Mouse (Mus musculus) midbrain, embryonic 13.5 days (tissue): ENCODE measurements around the gene Rab8a. TPM values are rescaled to one million over a fixed set of nuclear protein-coding genes. Genes with fewer than 3 reads are reported as not detected.

Experiments
- ATAC-seq: fragments of 200-750 bp; cut with Nextera tagmentation; 2 replicates; pipeline ENCODE4 v1.8.0; 2017; ENCODE audit warnings: mild to moderate bottlenecking, moderate TSS enrichment, moderate library complexity
- H3K27ac ChIP-seq: fragments of 300-500 bp; sonication (generic); 2 replicates; pipeline ENCODE4 v1.5.1; 2015; ENCODE audit warnings: inconsistent platforms, mild to moderate bottlenecking, moderate library complexity
- H3K27me3 ChIP-seq: fragments of 300-500 bp; sonication (generic); 2 replicates; pipeline ENCODE4 v1.6.1; 2015; ENCODE audit warnings: mild to moderate bottlenecking, inconsistent platforms
- H3K36me3 ChIP-seq: fragments of 300-500 bp; sonication (generic); 2 replicates; pipeline ENCODE4 v1.6.1; 2015; ENCODE audit warnings: mild to moderate bottlenecking, inconsistent platforms
- H3K4me1 ChIP-seq: fragments of 300-500 bp; sonication (generic); replicated peaks from 2 replicates; pipeline ENCODE4 v1.6.1; 2015; ENCODE audit warnings: inconsistent platforms
- H3K4me2 ChIP-seq: fragments of 300-500 bp; sonication (generic); replicated peaks from 2 replicates; pipeline ENCODE4 v1.6.1; 2015; ENCODE audit warnings: moderate library complexity, mild to moderate bottlenecking, inconsistent platforms
- H3K4me3 ChIP-seq: fragments of 300-500 bp; sonication (generic); replicated peaks from 2 replicates; pipeline ENCODE4 v1.5.1; 2015; ENCODE audit warnings: mild to moderate bottlenecking, inconsistent platforms
- H3K9ac ChIP-seq: fragments of 300-500 bp; sonication (generic); replicated peaks from 2 replicates; pipeline ENCODE4 v1.6.1; 2015; ENCODE audit warnings: mild to moderate bottlenecking, inconsistent platforms
- H3K9me3 ChIP-seq: fragments of 300-500 bp; sonication (generic); 2 replicates; pipeline ENCODE4 v1.6.1; 2016; ENCODE audit warnings: mild to moderate bottlenecking, inconsistent platforms
- WGBS: fragments of 180-500 bp; shearing (Covaris S2); methylation state at CpG from one replicate; pipeline ENCODE4 v1.1.7; 2015; 5-methylcytosine and 5-hydroxymethylcytosine counted together
- polyA plus RNA-seq: library from polyadenylated mRNA; unstranded; fragments of >200 nt; fragmentation: Nextera tagmentation; extraction: Ambion mirVana; gene quantifications from 2 replicates; pipeline ENCODE4 v1.2.1, GENCODE M21; 2015

Rab8a gene
- polyA plus RNA-seq, 1 experiment from 2014 or later, result 107 TPM

- 74% methylated on average over 12 of the region's 12 CpGs for WGBS
- H3K9ac ChIP-seq, result no peak within 1 kb of the TSS
- no peaks in the 10 kb centered on the region for H3K27me3 ChIP-seq
- H3K27ac ChIP-seq, result no peak within 1 kb of the TSS
- H3K4me1 ChIP-seq, result no peaks in the 10 kb centered on the region
- no peak for ATAC-seq
- no peak within 1 kb of the TSS for H3K4me3 ChIP-seq
- H3K36me3 ChIP-seq, result no peaks in the 10 kb centered on the region
- no peak within 1 kb of the TSS for H3K4me2 ChIP-seq
- H3K9me3 ChIP-seq, result no peaks in the 10 kb centered on the region
Measured at GRCm38 (mm10) chr8:72189417-72190214, 28.6 kb downstream of the Rab8a start, which contains the start of gene Hsh2d. Gene Hsh2d, plus strand, starts transcription at chr8:72189638.

- no peaks in the 10 kb centered on the region for H3K27me3 ChIP-seq
- no peaks in the 10 kb centered on the region for H3K4me1 ChIP-seq
- H3K36me3 ChIP-seq, result no peaks in the 10 kb centered on the region
- H3K4me3 ChIP-seq, result no peak overlapping the region
- no peak for ATAC-seq
- no peaks in the 10 kb centered on the region for H3K9me3 ChIP-seq
- WGBS, result 91% methylated on average over 2 of the region's 2 CpGs
- no peak overlapping the region for H3K27ac ChIP-seq
- no peak overlapping the region for H3K4me2 ChIP-seq
- no peak overlapping the region for H3K9ac ChIP-seq
Measured at GRCm38 (mm10) chr8:72190215-72190539, 29.2 kb downstream of the Rab8a start.

GRCm38 (mm10) chr8:72192065-72192464 lies 31.1 kb downstream of the Rab8a start:
- H3K9me3 ChIP-seq, result no peaks in the 10 kb centered on the region
- H3K4me3 ChIP-seq, result no peak overlapping the region
- no peak overlapping the region for H3K27ac ChIP-seq
- H3K9ac ChIP-seq, result no peak overlapping the region
- H3K4me2 ChIP-seq, result no peak overlapping the region
- no peak for ATAC-seq
- no peaks in the 10 kb centered on the region for H3K4me1 ChIP-seq
- no peaks in the 10 kb centered on the region for H3K27me3 ChIP-seq
- no peaks in the 10 kb centered on the region for H3K36me3 ChIP-seq

- no peaks in the 10 kb centered on the region for H3K27me3 ChIP-seq
- WGBS, result 59% methylated on average over 8 of the region's 8 CpGs
Measured at GRCm38 (mm10) chr8:72197997-72198396, 37.0 kb downstream of the Rab8a start.

GRCm38 (mm10) chr8:72208582-72208981 lies 47.6 kb downstream of the Rab8a start:
- no peak overlapping the region for H3K9ac ChIP-seq
- H3K4me3 ChIP-seq, result no peak overlapping the region
- ATAC-seq, result no peak
- WGBS, result 77% methylated on average over 1 of the region's 1 CpGs
- H3K9me3 ChIP-seq, result peaks cover 13% of the 10 kb centered on the region
- no peaks in the 10 kb centered on the region for H3K4me1 ChIP-seq
- no peak overlapping the region for H3K27ac ChIP-seq
- H3K36me3 ChIP-seq, result no peaks in the 10 kb centered on the region
- no peaks in the 10 kb centered on the region; the same call in 1 of the 2 replicates for H3K27me3 ChIP-seq
- no peak overlapping the region for H3K4me2 ChIP-seq

More at GRCm38 (mm10) chr8:72197997-72198396, 37.0 kb downstream of the Rab8a start:
- Histone ChIP-seq H3K4me1 (no peaks in the 10 kb centered on the region), H3K9ac (no peak overlapping the region), H3K4me3 (no peak overlapping the region), H3K4me2 (no peak overlapping the region), H3K36me3 (no peaks in the 10 kb centered on the region), H3K9me3 (peaks cover 14% of the 10 kb centered on the region), H3K27ac (no peak overlapping the region)
- ATAC-seq, result no peak

GRCm38 (mm10) chr8:72210222-72210621 lies 49.2 kb downstream of the Rab8a start:
- 81% methylated on average over 4 of the region's 4 CpGs for WGBS
- H3K4me1 ChIP-seq, result no peaks in the 10 kb centered on the region
- no peak overlapping the region for H3K9ac ChIP-seq
- no peak overlapping the region for H3K27ac ChIP-seq
- ATAC-seq, result no peak
- H3K27me3 ChIP-seq, result peaks cover 2% of the 10 kb centered on the region
- H3K4me3 ChIP-seq, result no peak overlapping the region
- H3K4me2 ChIP-seq, result no peak overlapping the region
- no peaks in the 10 kb centered on the region for H3K9me3 ChIP-seq
- no peaks in the 10 kb centered on the region for H3K36me3 ChIP-seq

GRCm38 (mm10) chr8:72210710-72211109 lies 49.7 kb downstream of the Rab8a start:
- Histone ChIP-seq H3K27ac (no peak overlapping the region), H3K36me3 (no peaks in the 10 kb centered on the region), H3K4me3 (no peak overlapping the region), H3K9ac (no peak overlapping the region), H3K27me3 (peaks cover 4% of the 10 kb centered on the region), H3K4me1 (no peaks in the 10 kb centered on the region), H3K9me3 (no peaks in the 10 kb centered on the region), H3K4me2 (no peak overlapping the region)
- no peak for ATAC-seq
- 70% methylated on average over 2 of the region's 2 CpGs for WGBS

- no peaks in the 10 kb centered on the region for H3K4me1 ChIP-seq
- 93% methylated on average over 1 of the region's 1 CpGs for WGBS
- no peaks in the 10 kb centered on the region for H3K36me3 ChIP-seq
- no peak overlapping the region for H3K4me2 ChIP-seq
- no peak overlapping the region for H3K9ac ChIP-seq
- no peak overlapping the region for H3K4me3 ChIP-seq
- no peak overlapping the region for H3K27ac ChIP-seq
- ATAC-seq, result no peak
- H3K27me3 ChIP-seq, result peaks cover 8% of the 10 kb centered on the region
- H3K9me3 ChIP-seq, result no peaks in the 10 kb centered on the region
Measured at GRCm38 (mm10) chr8:72211846-72212245, 50.8 kb downstream of the Rab8a start.

GRCm38 (mm10) chr8:72212751-72213150 lies 51.8 kb downstream of the Rab8a start, which contains the start of gene Cib3:
Gene Cib3, minus strand, starts transcription at chr8:72212837.
- Histone ChIP-seq H3K27me3 (peaks cover 17% of the 10 kb centered on the region), H3K9ac (no peak within 1 kb of the TSS), H3K4me2 (no peak within 1 kb of the TSS), H3K27ac (no peak within 1 kb of the TSS), H3K36me3 (no peaks in the 10 kb centered on the region), H3K4me1 (no peaks in the 10 kb centered on the region), H3K4me3 (no peak within 1 kb of the TSS), H3K9me3 (no peaks in the 10 kb centered on the region)
- 65% methylated on average over 4 of the region's 4 CpGs for WGBS
- ATAC-seq, result no peak

GRCm38 (mm10) chr8:72213536-72213935 lies 52.5 kb downstream of the Rab8a start, which contains the start of gene Gm11034:
Gene Gm11034, minus strand, starts transcription at chr8:72213636.
- no peak for ATAC-seq
- 86% methylated on average over 4 of the region's 4 CpGs for WGBS

GRCm38 (mm10) chr8:72215060-72215459 lies 54.1 kb downstream of the Rab8a start:
- no peaks in the 10 kb centered on the region for H3K9me3 ChIP-seq
- H3K4me1 ChIP-seq, result no peaks in the 10 kb centered on the region
- no peak overlapping the region for H3K27ac ChIP-seq
- H3K27me3 ChIP-seq, result peaks cover 18% of the 10 kb centered on the region
- H3K36me3 ChIP-seq, result no peaks in the 10 kb centered on the region
- ATAC-seq, result no peak
- WGBS, result 41% methylated on average over 2 of the region's 2 CpGs
- no peak overlapping the region for H3K4me3 ChIP-seq
- H3K9ac ChIP-seq, result no peak overlapping the region
- H3K4me2 ChIP-seq, result no peak overlapping the region

More at GRCm38 (mm10) chr8:72213536-72213935, 52.5 kb downstream of the Rab8a start, which contains the start of gene Gm11034:
- peaks cover 18% of the 10 kb centered on the region for H3K27me3 ChIP-seq
- H3K36me3 ChIP-seq, result no peaks in the 10 kb centered on the region
- no peak within 1 kb of the TSS for H3K27ac ChIP-seq
- no peaks in the 10 kb centered on the region for H3K9me3 ChIP-seq
- no peak within 1 kb of the TSS for H3K4me3 ChIP-seq
- no peak within 1 kb of the TSS for H3K4me2 ChIP-seq
- no peaks in the 10 kb centered on the region for H3K4me1 ChIP-seq
- H3K9ac ChIP-seq, result no peak within 1 kb of the TSS

- no peak for ATAC-seq
Measured at GRCm38 (mm10) chr8:72215871-72216270, 54.9 kb downstream of the Rab8a start.

More at GRCm38 (mm10) chr8:72215871-72216270, 54.9 kb downstream of the Rab8a start:
- Histone ChIP-seq H3K9ac (no peak overlapping the region), H3K27ac (no peak overlapping the region), H3K9me3 (no peaks in the 10 kb centered on the region), H3K4me3 (no peak overlapping the region), H3K4me2 (no peak overlapping the region), H3K36me3 (0 out of 2 replicates have a peak, but pooled peaks cover under 1% of the 10 kb centered on the region), H3K27me3 (peaks cover 18% of the 10 kb centered on the region), H3K4me1 (peaks cover 8% of the 10 kb centered on the region)
- 29% methylated on average over 1 of the region's 1 CpGs for WGBS
